Mouse (Mus musculus): ENCODE measurements around the gene Tdrd12. TPM values are rescaled to one million over a fixed set of nuclear protein-coding genes. Genes with fewer than 3 reads are reported as not detected.

Gene Tdrd12
- total RNA-seq, 4 experiments from 2014 or later = 0.23 to 1.7 (median 1.2) TPM

DNA sequence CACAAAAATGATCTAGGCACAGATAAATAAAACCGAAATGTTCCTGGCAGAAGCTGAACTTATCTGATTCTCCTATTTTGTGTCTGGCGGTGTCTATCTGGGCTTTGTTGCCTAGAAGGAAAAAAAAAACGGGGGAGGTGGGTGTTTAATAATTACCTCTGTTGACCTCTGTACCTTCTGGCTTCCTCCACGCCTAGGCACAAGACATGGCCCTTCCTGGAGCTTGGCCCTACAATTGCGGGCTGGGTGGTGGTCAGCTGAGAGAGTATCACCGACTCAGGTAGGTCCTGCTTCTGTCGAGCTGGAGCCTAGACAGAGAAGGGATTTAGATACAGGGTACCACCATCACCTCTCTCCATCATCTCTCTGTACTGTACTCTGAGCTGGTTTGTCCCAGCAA is 88.7 kb downstream of the Tdrd12 start:
- no peak for DNase-seq (ENCODE audit: low spot score in 2 of 2)

DNA sequence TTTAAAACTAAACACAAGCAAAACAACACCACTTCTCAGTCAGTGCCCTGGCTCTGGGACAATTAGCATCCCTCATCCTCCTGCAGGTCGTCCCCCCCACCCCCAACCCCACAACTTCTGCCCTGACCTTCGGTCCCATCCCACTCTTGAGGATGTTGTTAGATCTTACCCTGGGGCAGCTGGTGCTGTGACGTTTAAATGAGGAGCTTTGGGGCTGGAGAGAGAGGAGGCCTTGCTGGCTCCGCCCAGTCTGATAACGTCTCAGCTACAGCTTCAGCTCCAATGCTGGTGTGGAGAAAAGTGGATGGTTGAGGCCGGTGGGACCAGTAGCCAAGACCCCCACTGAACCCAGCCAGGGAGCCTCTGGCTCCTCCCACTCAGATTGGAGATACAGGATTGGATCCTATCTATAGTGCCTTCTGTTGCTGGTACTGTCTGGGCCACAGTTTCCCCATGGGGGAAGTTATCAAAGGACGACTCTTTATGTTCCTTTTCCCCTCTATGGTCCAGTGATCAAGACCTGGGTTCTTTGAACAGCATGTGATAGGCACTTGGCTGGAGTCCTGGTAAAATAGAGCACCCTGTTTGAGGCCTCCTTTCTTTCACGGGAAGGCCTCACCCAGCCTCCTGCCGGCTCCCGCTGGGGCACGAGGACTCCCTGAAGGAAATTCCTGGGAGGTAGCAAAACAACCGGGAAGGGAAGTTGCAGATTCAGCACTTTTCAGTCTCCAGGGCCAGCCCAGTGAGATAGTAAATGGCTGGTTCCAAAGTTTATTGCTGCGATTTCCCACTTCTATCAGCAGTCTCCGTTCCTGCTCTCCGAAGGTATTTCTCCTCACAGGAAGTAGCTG is 89.3 kb downstream of the Tdrd12 start, which contains the start of gene Slc7a9:
Gene Slc7a9, plus strand, starts transcription at position 801 of the 851 bp plus-strand sequence.
- DNase-seq (ENCODE audit: low spot score in 2 of 2) = no peak

DNA sequence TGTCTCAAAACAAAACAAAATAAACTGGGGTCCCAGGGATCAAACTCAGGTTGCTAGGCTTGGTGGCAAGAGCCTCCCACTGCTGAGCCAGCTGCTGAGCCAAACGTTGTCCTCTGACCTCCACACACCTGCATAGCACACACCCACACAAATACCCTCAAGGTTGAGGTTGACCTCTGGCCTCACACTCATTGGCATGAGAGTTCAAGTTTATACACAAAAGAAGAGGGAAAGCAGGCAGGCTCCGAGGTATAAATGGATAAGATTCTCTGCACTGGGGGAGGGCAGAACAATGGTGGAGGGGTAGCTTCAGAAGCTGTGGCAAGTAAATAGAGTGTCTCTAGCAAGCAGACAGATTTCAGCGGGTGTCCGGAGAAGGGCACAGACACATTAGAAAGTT is 90.0 kb downstream of the Tdrd12 start:
- DNase-seq (ENCODE audit: low spot score in 2 of 2) = no peak

DNA sequence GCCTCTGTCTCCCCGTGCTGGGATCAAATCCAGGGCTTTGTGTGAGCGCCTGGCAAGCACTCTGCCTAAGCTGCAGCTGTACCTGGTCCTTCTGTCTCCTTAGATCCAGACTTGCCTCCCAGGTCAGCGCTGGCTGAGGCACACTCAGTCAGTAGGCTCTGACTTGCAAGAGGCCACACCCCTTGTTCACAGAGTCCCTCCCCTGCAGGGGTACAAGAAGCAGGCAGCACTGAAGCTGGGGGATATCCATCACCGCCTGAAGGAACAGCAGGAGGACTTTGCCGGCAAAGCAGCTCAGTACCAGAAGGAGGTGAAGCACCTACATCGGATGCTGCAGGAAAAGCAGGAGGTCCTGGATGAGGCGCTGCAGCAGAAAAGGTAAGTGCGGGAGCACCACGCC is 102.3 kb downstream of the Tdrd12 start:
- no peak for DNase-seq (ENCODE audit: low spot score in 2 of 2)

DNA sequence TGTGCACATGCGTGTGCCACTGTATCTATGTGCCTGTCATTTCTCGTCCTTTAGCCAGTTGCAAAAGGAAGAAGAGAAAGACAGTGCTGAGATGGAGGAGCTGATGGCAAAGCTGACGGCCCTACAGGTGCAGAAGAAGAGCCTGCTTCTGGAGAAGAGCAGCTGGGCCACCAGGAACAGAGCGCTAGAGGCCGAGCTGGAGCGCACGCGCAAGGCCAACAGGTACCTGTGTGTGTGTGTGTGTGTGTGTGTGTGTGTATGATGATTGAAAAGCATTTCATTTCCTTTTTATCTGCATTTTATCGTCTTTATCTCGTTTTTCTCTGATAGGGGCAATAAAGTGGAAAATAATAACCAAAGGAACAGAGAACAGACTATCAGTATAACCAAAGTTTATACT is 109.4 kb downstream of the Tdrd12 start:
- no peak for DNase-seq (ENCODE audit: low spot score in 2 of 2)

DNA sequence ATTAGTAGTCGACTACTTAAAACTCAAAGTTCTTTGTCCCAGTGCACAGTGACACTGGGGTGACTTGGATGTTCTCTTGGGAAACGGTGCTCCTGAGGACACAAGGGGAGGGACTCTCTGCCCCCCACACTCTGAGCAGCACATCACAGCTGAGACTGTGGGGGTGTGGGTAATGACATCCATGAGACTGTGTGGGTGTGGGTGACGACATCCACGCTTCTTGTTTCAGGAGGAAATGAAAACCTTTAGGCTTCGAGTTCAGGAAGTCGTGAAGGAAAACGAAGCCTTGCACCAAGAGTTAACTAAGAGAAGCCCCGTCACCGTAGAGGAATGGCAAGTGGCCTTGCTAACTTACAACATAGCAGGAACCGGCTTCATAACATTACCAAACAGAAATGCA is 114.5 kb downstream of the Tdrd12 start:
- DNase-seq (ENCODE audit: low spot score in 2 of 2) = no peak

Other genes starting within 250 kb of the Tdrd12 start
- 10 to 100 TPM; 25.3 to 30.4 (median 26.5) TPM for gene Gpatch1, start 219.3 kb downstream of the Tdrd12 start, total RNA-seq (2022)
- 1 to 10 TPM; 6.2 to 7.6 (median 7.3) TPM for gene Rhpn2, start 203.6 kb downstream of the Tdrd12 start, total RNA-seq (2022)
- 1 to 10 TPM; 4.0 to 5.9 (median 5.6) TPM for gene Faap24, start 140.9 kb downstream of the Tdrd12 start, total RNA-seq (2022)
- gene Cep89, start 140.7 kb downstream of the Tdrd12 start, total RNA-seq (2022) = 10 to 100 TPM; 14.4 to 31.0 (median 19.2) TPM
- gene Slc7a9, start 88.9 kb downstream of the Tdrd12 start, total RNA-seq (2022) = not detected
- 10 to 100 TPM; 65.4 to 80.5 (median 73.1) TPM for gene Nudt19, start 18.6 kb upstream of the Tdrd12 start, total RNA-seq (2022)
- under 1 TPM; 0.25 to 0.45 (median 0.29) TPM for gene Rgs9bp, start 47.8 kb upstream of the Tdrd12 start, total RNA-seq (2022)
- gene Ankrd27, start 48.5 kb upstream of the Tdrd12 start, total RNA-seq (2022) = 10 to 100 TPM; 38.4 to 49.5 (median 43.6) TPM
- gene Pdcd5, start 109.8 kb upstream of the Tdrd12 start, total RNA-seq (2022) = 10 to 100 TPM; 53.4 to 59.6 (median 54.9) TPM
- gene Dpy19l3, start 216.7 kb upstream of the Tdrd12 start, total RNA-seq (2022) = 10 to 100 TPM; 73.1 to 97.4 (median 87.4) TPM